Mouse (Mus musculus) monocyte, adult 5-6 weeks (primary cell): ENCODE measurements around the gene Mfap1a. TPM values are rescaled to one million over a fixed set of nuclear protein-coding genes. Genes with fewer than 3 reads are reported as not detected.

Experiments used
- ATAC-seq: fragments of 153-309, 156-312 bp; replicated peaks from 2 replicates; pipeline ENCODE4 v1.8.0; 2017; ENCODE audit warnings: mild to moderate bottlenecking; ENCODE audit not compliant: low TSS enrichment, insufficient number of reproducible peaks, severe bottlenecking, poor library complexity, low FRiP score
- total RNA-seq: library from RNA; stranded (forward); fragments of 200-1000, 200-491, 200-594 nt; gene quantifications from 3 replicates; pipeline ENCODE4 v1.2.3, GENCODE M21; 2017

The Mfap1a gene
- total RNA-seq, 1 experiment from 2014 or later = 102 TPM

GRCm38 (mm10) chr2:121447006-121447405 lies 59.5 kb downstream of the Mfap1a start:
- ATAC-seq = no peak

- ATAC-seq = no peak
Measured at GRCm38 (mm10) chr2:121446506-121446905, 60.0 kb downstream of the Mfap1a start.

GRCm38 (mm10) chr2:121445117-121445516 lies 61.3 kb downstream of the Mfap1a start:
- no peak for ATAC-seq

- no peak for ATAC-seq
Measured at GRCm38 (mm10) chr2:121444178-121444577, 62.3 kb downstream of the Mfap1a start, which contains the start of gene Ell3. TSS of gene Ell3 (minus strand) at chr2:121444278.

GRCm38 (mm10) chr2:121443068-121443349 lies 63.5 kb downstream of the Mfap1a start:
- ATAC-seq = no peak

GRCm38 (mm10) chr2:121442259-121443067 lies 64.0 kb downstream of the Mfap1a start:
- peak; percentile 76 for ATAC-seq

Other genes with a start within 250 kb of the Mfap1a start
- 15.8 to 38.3 TPM (median 16.2 TPM) in 3 replicates for gene Trp53bp1, start 235.3 kb downstream of the Mfap1a start, total RNA-seq
- 0.10 TPM in 1 of 3 replicates, not detected in the others for gene Map1a, start 217.1 kb downstream of the Mfap1a start, total RNA-seq
- gene Ppip5k1, start 151.3 kb downstream of the Mfap1a start, total RNA-seq = 5.3 to 11.2 TPM (median 8.9 TPM) in 3 replicates
- not detected in 3 replicates for gene Ckmt1, start 149.0 kb downstream of the Mfap1a start, total RNA-seq
- not detected in 3 replicates for gene Strc, start 119.5 kb downstream of the Mfap1a start, total RNA-seq
- gene Pdia3, start 92.9 kb downstream of the Mfap1a start, total RNA-seq = 151 to 226 TPM (median 182 TPM) in 3 replicates
- gene Catsper2, start 92.9 kb downstream of the Mfap1a start, total RNA-seq = 2.6 to 2.7 TPM in 2 of 3 replicates, not detected in the other
- 1.8 to 4.3 TPM (median 3.0 TPM) in 3 replicates for gene Ell3, start 62.4 kb downstream of the Mfap1a start, total RNA-seq
- gene Serf2, start 57.5 kb downstream of the Mfap1a start, total RNA-seq = 152 to 251 TPM (median 235 TPM) in 3 replicates
- gene Hypk, start 53.4 kb downstream of the Mfap1a start, total RNA-seq = 102 to 176 TPM (median 115 TPM) in 3 replicates
- gene Serinc4, start 49.9 kb downstream of the Mfap1a start, total RNA-seq = 6.2 to 6.5 TPM (median 6.3 TPM) in 3 replicates
- 89.4 to 102 TPM (median 99.0 TPM) in 3 replicates for gene Mfap1b, start 32.6 kb downstream of the Mfap1a start, total RNA-seq
- 8.2 to 13.5 TPM (median 10.6 TPM) in 3 replicates for gene Wdr76, start 58 bp upstream of the Mfap1a start, total RNA-seq